Mouse (Mus musculus): ENCODE measurements around the gene Tmem45b. TPM values are rescaled to one million over a fixed set of nuclear protein-coding genes. Genes with fewer than 3 reads are reported as not detected.

Tmem45b gene
- total and polyA plus RNA-seq, 2 experiments from 2014 or later = 21.7 TPM; not detected in 1

DNA sequence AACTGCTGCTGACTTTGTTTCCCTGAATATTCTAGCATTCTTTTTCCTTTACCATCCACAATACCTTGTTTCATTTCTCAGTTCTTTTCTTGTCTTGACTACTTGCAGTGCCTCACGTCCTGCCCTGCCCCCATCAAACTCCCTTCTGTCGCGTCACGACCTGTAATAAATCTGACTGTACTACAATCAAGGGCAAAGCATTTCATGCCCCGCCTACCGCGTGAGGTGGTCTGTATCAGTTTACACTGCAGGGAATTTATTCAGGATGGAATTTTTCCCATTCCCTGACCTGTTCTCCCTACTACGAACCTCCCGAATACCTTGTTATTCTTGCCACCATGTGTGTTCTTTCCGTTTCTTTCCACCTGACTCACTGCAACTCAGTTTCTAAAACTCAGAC is 12.1 kb downstream of the Tmem45b start:
- WGBS = 60% methylated on average over 10 of the region's 10 CpGs
- DNase-seq (ENCODE audit: low spot score) (no peak), ATAC-seq (ENCODE audit: insufficient read depth, low read depth) (no peak)
- TF ChIP-seq EP300 (IDR thresholded peaks at IDR 0.05; ENCODE audit: low read depth) = no peak
- TF ChIP-seq CTCF (IDR thresholded peaks at IDR 0.05; ENCODE audit: low read depth) = no peak
- Histone ChIP-seq H3K27me3 (ENCODE audit: control insufficient read depth, insufficient read depth, low read length) (no peaks in the 10 kb centered on the region), H3K27ac (ENCODE audit: low read depth) (no peak overlapping the region), H3K9ac (replicated peaks; ENCODE audit: low read depth, low read length) (no peak overlapping the region), H3K4me1 (ENCODE audit: control insufficient read depth, insufficient read depth) (no peaks in the 10 kb centered on the region), H3K4me3 (ENCODE audit: low read depth, low read length) (no peak overlapping the region), H3K4me2 (ENCODE audit: low read depth, low read length) (no peak overlapping the region), H3K9me3 (replicated peaks; ENCODE audit: control insufficient read depth, low read length) (no peaks in the 10 kb centered on the region), H3K36me3 (replicated peaks; ENCODE audit: control insufficient read depth, insufficient read depth, low read length) (no peaks in the 10 kb centered on the region)

GRCm38 (mm10) chr9:31449145-31449772 is 15.0 kb downstream of the Tmem45b start:
- no peaks in the 10 kb centered on the region for H3K4me1 ChIP-seq (ENCODE audit: control insufficient read depth, insufficient read depth)
- no peaks in the 10 kb centered on the region for H3K27me3 ChIP-seq (ENCODE audit: control insufficient read depth, insufficient read depth, low read length)
- H3K27ac ChIP-seq (ENCODE audit: low read depth) = no peak overlapping the region
- DNase-seq (ENCODE audit: low spot score) (no peak), ATAC-seq (ENCODE audit: insufficient read depth, low read depth) (no peak)
- TF ChIP-seq CTCF (IDR thresholded peaks at IDR 0.05; ENCODE audit: low read depth) (no peak), EP300 (IDR thresholded peaks at IDR 0.05; ENCODE audit: low read depth) (no peak)
- H3K9me3 ChIP-seq (replicated peaks; ENCODE audit: control insufficient read depth, low read length) = no peaks in the 10 kb centered on the region
- WGBS = 75% methylated on average over 7 of the region's 7 CpGs
- H3K36me3 ChIP-seq (replicated peaks; ENCODE audit: control insufficient read depth, insufficient read depth, low read length) = no peaks in the 10 kb centered on the region
- no peak overlapping the region for H3K9ac ChIP-seq (replicated peaks; ENCODE audit: low read depth, low read length)
- no peak overlapping the region for H3K4me2 ChIP-seq (ENCODE audit: low read depth, low read length)
- no peak overlapping the region for H3K4me3 ChIP-seq (ENCODE audit: low read depth, low read length)

DNA sequence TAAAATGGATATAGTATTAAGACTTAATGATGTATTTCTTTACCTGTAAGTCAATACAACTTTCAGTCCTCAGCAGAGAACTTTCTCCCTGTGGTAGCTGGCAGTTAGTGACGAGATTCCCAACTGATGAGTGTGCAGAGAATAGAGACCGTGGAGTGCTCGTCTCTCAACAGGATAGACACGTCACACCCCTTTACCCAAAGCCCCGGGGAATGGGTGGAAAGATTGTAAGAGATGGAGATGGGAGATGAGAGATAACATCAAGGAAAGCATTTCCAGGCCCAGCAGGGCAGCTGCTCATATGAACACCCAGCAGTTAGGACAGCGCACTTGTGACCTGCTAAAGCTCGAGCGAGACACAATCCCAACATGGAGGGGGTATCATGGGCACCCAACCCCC is 20.0 kb downstream of the Tmem45b start:
- Histone ChIP-seq H3K4me1 (ENCODE audit: control insufficient read depth, insufficient read depth) (no peaks in the 10 kb centered on the region), H3K4me2 (ENCODE audit: low read depth, low read length) (no peak overlapping the region), H3K27ac (ENCODE audit: low read depth) (no peak overlapping the region), H3K27me3 (ENCODE audit: control insufficient read depth, insufficient read depth, low read length) (no peaks in the 10 kb centered on the region), H3K4me3 (ENCODE audit: low read depth, low read length) (no peak overlapping the region), H3K9ac (replicated peaks; ENCODE audit: low read depth, low read length) (no peak overlapping the region), H3K9me3 (replicated peaks; ENCODE audit: control insufficient read depth, low read length) (no peaks in the 10 kb centered on the region), H3K36me3 (replicated peaks; ENCODE audit: control insufficient read depth, insufficient read depth, low read length) (no peaks in the 10 kb centered on the region)
- ATAC-seq (ENCODE audit: insufficient read depth, low read depth) = no peak
- TF ChIP-seq CTCF (IDR thresholded peaks at IDR 0.05; ENCODE audit: low read depth) = no peak
- no peak for TF ChIP-seq EP300 (IDR thresholded peaks at IDR 0.05; ENCODE audit: low read depth)
- no peak for DNase-seq (ENCODE audit: low spot score)
- WGBS = 62% methylated on average over 8 of the region's 8 CpGs

- H3K4me2 ChIP-seq (ENCODE audit: low read depth, low read length) = no peak overlapping the region
These were observed 22.8 kb downstream of the Tmem45b start for GRCm38 (mm10) chr9:31441487-31441886.

GRCm38 (mm10) chr9:31440366-31440765 is 23.9 kb downstream of the Tmem45b start:
- H3K27me3 ChIP-seq (ENCODE audit: control insufficient read depth, insufficient read depth, low read length) = no peaks in the 10 kb centered on the region
- no peak for TF ChIP-seq CTCF (IDR thresholded peaks at IDR 0.05; ENCODE audit: low read depth)
- TF ChIP-seq EP300 (IDR thresholded peaks at IDR 0.05; ENCODE audit: low read depth) = no peak
- H3K4me3 ChIP-seq (ENCODE audit: low read depth, low read length) = no peak overlapping the region
- H3K4me1 ChIP-seq (ENCODE audit: control insufficient read depth, insufficient read depth) = no peaks in the 10 kb centered on the region
- H3K27ac ChIP-seq (ENCODE audit: low read depth) = no peak overlapping the region
- DNase-seq (ENCODE audit: low spot score) = no peak
- no peak overlapping the region for H3K4me2 ChIP-seq (ENCODE audit: low read depth, low read length)
- ATAC-seq (ENCODE audit: insufficient read depth, low read depth) = no peak
- no peak overlapping the region for H3K9ac ChIP-seq (replicated peaks; ENCODE audit: low read depth, low read length)
- WGBS = 81% methylated on average over 5 of the region's 5 CpGs
- no peaks in the 10 kb centered on the region for H3K9me3 ChIP-seq (replicated peaks; ENCODE audit: control insufficient read depth, low read length)
- no peaks in the 10 kb centered on the region for H3K36me3 ChIP-seq (replicated peaks; ENCODE audit: control insufficient read depth, insufficient read depth, low read length)

More at GRCm38 (mm10) chr9:31441487-31441886, 22.8 kb downstream of the Tmem45b start:
- TF ChIP-seq CTCF (IDR thresholded peaks at IDR 0.05; ENCODE audit: low read depth) (no peak), EP300 (IDR thresholded peaks at IDR 0.05; ENCODE audit: low read depth) (no peak)
- Histone ChIP-seq H3K36me3 (replicated peaks; ENCODE audit: control insufficient read depth, insufficient read depth, low read length) (no peaks in the 10 kb centered on the region), H3K27ac (ENCODE audit: low read depth) (no peak overlapping the region), H3K9ac (replicated peaks; ENCODE audit: low read depth, low read length) (no peak overlapping the region), H3K4me3 (ENCODE audit: low read depth, low read length) (no peak overlapping the region), H3K4me1 (ENCODE audit: control insufficient read depth, insufficient read depth) (no peaks in the 10 kb centered on the region), H3K27me3 (ENCODE audit: control insufficient read depth, insufficient read depth, low read length) (no peaks in the 10 kb centered on the region), H3K9me3 (replicated peaks; ENCODE audit: control insufficient read depth, low read length) (no peaks in the 10 kb centered on the region)
- WGBS = 79% methylated on average over 3 of the region's 3 CpGs
- ATAC-seq (ENCODE audit: insufficient read depth, low read depth) (no peak), DNase-seq (ENCODE audit: low spot score) (no peak)

- Histone ChIP-seq H3K36me3 (replicated peaks; ENCODE audit: control insufficient read depth, insufficient read depth, low read length) (no peaks in the 10 kb centered on the region), H3K4me1 (ENCODE audit: control insufficient read depth, insufficient read depth) (no peaks in the 10 kb centered on the region), H3K9me3 (replicated peaks; ENCODE audit: control insufficient read depth, low read length) (no peaks in the 10 kb centered on the region), H3K27ac (ENCODE audit: low read depth) (no peak overlapping the region), H3K27me3 (ENCODE audit: control insufficient read depth, insufficient read depth, low read length) (no peaks in the 10 kb centered on the region), H3K9ac (replicated peaks; ENCODE audit: low read depth, low read length) (no peak overlapping the region), H3K4me3 (ENCODE audit: low read depth, low read length) (no peak overlapping the region), H3K4me2 (ENCODE audit: low read depth, low read length) (no peak overlapping the region)
- ATAC-seq (ENCODE audit: insufficient read depth, low read depth) = no peak
- DNase-seq (ENCODE audit: low spot score) = no peak
- no peak for TF ChIP-seq EP300 (IDR thresholded peaks at IDR 0.05; ENCODE audit: low read depth)
- no peak for TF ChIP-seq CTCF (IDR thresholded peaks at IDR 0.05; ENCODE audit: low read depth)
- WGBS = 74% methylated on average over 5 of the region's 6 CpGs
These were observed 24.9 kb downstream of the Tmem45b start for GRCm38 (mm10) chr9:31439341-31439740.

Measured in heart, postnatal 0 days (tissue).